Mouse (Mus musculus): ENCODE measurements around the gene Itgb5.
A peak's percentile ranks its signal among the peaks of the same experiment; 100 is the strongest.

Itgb5 gene

GRCm38 (mm10) chr16:33908239-33908638 is 78.8 kb downstream of the Itgb5 start:
- no peak for DNase-seq (ENCODE audit: low spot score)

- DNase-seq (ENCODE audit: low spot score): peak; percentile 32
Measured at GRCm38 (mm10) chr16:33914997-33915396, 85.5 kb downstream of the Itgb5 start.

GRCm38 (mm10) chr16:33916473-33917251 is 87.2 kb downstream of the Itgb5 start:
- DNase-seq (ENCODE audit: low spot score): peak; percentile 95

- DNase-seq (ENCODE audit: low spot score): no peak
Measured at GRCm38 (mm10) chr16:33917390-33917789, 87.9 kb downstream of the Itgb5 start.

GRCm38 (mm10) chr16:33917926-33918325 is 88.5 kb downstream of the Itgb5 start:
- DNase-seq (ENCODE audit: low spot score): no peak

- DNase-seq (ENCODE audit: low spot score): no peak
Measured at GRCm38 (mm10) chr16:33921514-33921913, 92.0 kb downstream of the Itgb5 start.

GRCm38 (mm10) chr16:33922111-33923000 is 92.9 kb downstream of the Itgb5 start:
- DNase-seq (ENCODE audit: low spot score): peak; percentile 46

- DNase-seq (ENCODE audit: low spot score): peak; percentile 42
Measured at GRCm38 (mm10) chr16:33923001-33923316, 93.5 kb downstream of the Itgb5 start.

GRCm38 (mm10) chr16:33923758-33924157 is 94.3 kb downstream of the Itgb5 start:
- DNase-seq (ENCODE audit: low spot score): no peak

- DNase-seq (ENCODE audit: low spot score): peak; percentile 28
Measured at GRCm38 (mm10) chr16:33927263-33927824, 97.9 kb downstream of the Itgb5 start.

GRCm38 (mm10) chr16:33928788-33929462 is 99.5 kb downstream of the Itgb5 start:
- DNase-seq (ENCODE audit: low spot score): no peak

- peak; percentile 12 for DNase-seq (ENCODE audit: low spot score)
Measured at GRCm38 (mm10) chr16:33930785-33931184, 101.3 kb downstream of the Itgb5 start.

GRCm38 (mm10) chr16:33931682-33932081 is 102.2 kb downstream of the Itgb5 start:
- no peak for DNase-seq (ENCODE audit: low spot score)

GRCm38 (mm10) chr16:33932126-33932525 is 102.7 kb downstream of the Itgb5 start:
- DNase-seq (ENCODE audit: low spot score): no peak

- no peak for DNase-seq (ENCODE audit: low spot score)
Measured at GRCm38 (mm10) chr16:33933411-33933810, 103.9 kb downstream of the Itgb5 start.

- DNase-seq (ENCODE audit: low spot score): peak; percentile 74
Measured at GRCm38 (mm10) chr16:33934701-33935406, 105.4 kb downstream of the Itgb5 start.

- DNase-seq (ENCODE audit: low spot score): no peak
Measured at GRCm38 (mm10) chr16:33935407-33935785, 105.9 kb downstream of the Itgb5 start.

- DNase-seq (ENCODE audit: low spot score): no peak
Measured at GRCm38 (mm10) chr16:33936885-33937284, 107.4 kb downstream of the Itgb5 start.

- no peak for DNase-seq (ENCODE audit: low spot score)
Measured at GRCm38 (mm10) chr16:33937567-33937966, 108.1 kb downstream of the Itgb5 start.

GRCm38 (mm10) chr16:33938311-33939132 is 109.1 kb downstream of the Itgb5 start:
- no peak for DNase-seq (ENCODE audit: low spot score)

- DNase-seq (ENCODE audit: low spot score): no peak
Measured at GRCm38 (mm10) chr16:33939133-33939531, 109.7 kb downstream of the Itgb5 start.

All from adipocyte (in vitro differentiated cells).